In the genomic region with DNA sequence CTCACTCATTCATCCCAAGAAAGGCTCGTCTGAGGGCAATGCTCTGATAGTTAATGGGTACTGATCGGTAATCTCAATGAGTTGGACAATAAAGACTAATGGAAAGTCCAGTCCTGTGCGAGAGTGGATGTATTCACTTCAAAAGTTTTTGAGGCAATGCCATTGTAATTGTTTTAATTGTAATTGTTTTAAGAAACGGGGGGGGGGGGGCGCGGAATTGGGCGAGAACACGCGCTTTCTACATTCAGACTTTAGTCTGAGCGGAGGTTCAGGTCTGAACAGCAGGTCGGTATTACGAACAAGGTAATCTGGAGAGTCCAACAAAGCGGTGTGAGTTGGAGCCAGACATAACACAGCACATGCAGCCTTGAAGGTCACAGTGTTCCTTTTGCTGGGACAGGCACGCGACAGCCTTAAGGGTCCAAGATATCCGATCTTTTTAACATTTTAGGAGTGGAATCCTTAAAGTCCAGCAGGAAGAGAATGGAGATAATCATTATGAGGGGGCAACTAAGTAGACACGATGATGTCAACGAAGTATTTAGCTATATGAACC, we compare ENCODE assay signal across 8 mouse cellular contexts. TPM values are rescaled to one million over a fixed set of nuclear protein-coding genes. Genes with fewer than 3 reads are reported as not detected.
A peak's percentile ranks its signal among the peaks of the same experiment; 100 is the strongest.
DNase-seq lines count a peak whose midpoint lies in the region; ATAC-seq and TF ChIP-seq lines count a peak whose summit lies in the region.

No protein-coding gene starts in this region.

- H3K36me3 ChIP-seq in lung, embryonic 15.5 days, result peaks cover 17% of the 10 kb centered on the region
- peaks cover 18% of the 10 kb centered on the region for H3K36me3 ChIP-seq in embryonic facial prominence, embryonic 13.5 days
- peaks cover 1% of the 10 kb centered on the region; the same call in 1 of the 2 replicates for H3K36me3 ChIP-seq in intestine, embryonic 15.5 days
- peaks cover 17% of the 10 kb centered on the region for H3K36me3 ChIP-seq in liver, postnatal 0 days (replicated peaks; ENCODE audit: insufficient read depth, low read length)

- no peak for TF ChIP-seq EP300 in liver, postnatal 0 days (IDR thresholded peaks at IDR 0.05; ENCODE audit: low read depth)

- H3K4me1 ChIP-seq in lung, embryonic 15.5 days, result peaks cover 32% of the 10 kb centered on the region
- H3K4me1 ChIP-seq in embryonic facial prominence, embryonic 13.5 days, result peaks cover 18% of the 10 kb centered on the region
- H3K4me1 ChIP-seq in intestine, embryonic 15.5 days (replicated peaks), result 0 out of 2 replicates have a peak, but pooled peaks cover 5% of the 10 kb centered on the region
- H3K4me1 ChIP-seq in liver, postnatal 0 days (ENCODE audit: insufficient read depth), result peaks cover 11% of the 10 kb centered on the region

- H3K27ac ChIP-seq in lung, embryonic 15.5 days, result peak overlapping the region; percentile 90
- peak overlapping the region; percentile 97 for H3K27ac ChIP-seq in embryonic facial prominence, embryonic 13.5 days
- H3K27ac ChIP-seq in intestine, embryonic 15.5 days, result peak overlapping the region; percentile 96
- H3K27ac ChIP-seq in liver, postnatal 0 days (ENCODE audit: low read depth), result peak overlapping the region; percentile 96

- no peaks in the 10 kb centered on the region for H3K27me3 ChIP-seq in lung, embryonic 15.5 days
- no peaks in the 10 kb centered on the region for H3K27me3 ChIP-seq in embryonic facial prominence, embryonic 13.5 days
- H3K27me3 ChIP-seq in intestine, embryonic 15.5 days (replicated peaks), result no peaks in the 10 kb centered on the region
- H3K27me3 ChIP-seq in liver, postnatal 0 days (ENCODE audit: insufficient read depth, low read length), result no peaks in the 10 kb centered on the region

- no peak for ATAC-seq in lung, embryonic 15.5 days (ENCODE audit: borderline replicate concordance, extremely low read depth, low FRiP score, low TSS enrichment)
- ATAC-seq in embryonic facial prominence, embryonic 13.5 days (ENCODE audit: insufficient number of reproducible peaks, insufficient read depth, low FRiP score, low TSS enrichment, low read depth), result no peak
- ATAC-seq in intestine, embryonic 15.5 days, result no peak
- ATAC-seq in liver, postnatal 0 days, result no peak
- no peak for ATAC-seq in inflammation-experienced regulatory T-cells, adult 6 months

- peak overlapping the region; percentile 96 for H3K4me2 ChIP-seq in lung, embryonic 15.5 days
- peak overlapping the region; percentile 80 for H3K4me2 ChIP-seq in embryonic facial prominence, embryonic 13.5 days
- peak overlapping the region; percentile 91 for H3K4me2 ChIP-seq in intestine, embryonic 15.5 days (replicated peaks)
- peak overlapping the region; percentile 97 for H3K4me2 ChIP-seq in liver, postnatal 0 days (ENCODE audit: low read depth, low read length)

- no peaks in the 10 kb centered on the region for H3K9me3 ChIP-seq in lung, embryonic 15.5 days
- H3K9me3 ChIP-seq in embryonic facial prominence, embryonic 13.5 days, result no peaks in the 10 kb centered on the region
- H3K9me3 ChIP-seq in intestine, embryonic 15.5 days, result no peaks in the 10 kb centered on the region
- H3K9me3 ChIP-seq in liver, postnatal 0 days (ENCODE audit: low read length), result no peaks in the 10 kb centered on the region

- peak overlapping the region; percentile 88 for H3K4me3 ChIP-seq in lung, embryonic 15.5 days
- peak overlapping the region; percentile 90 for H3K4me3 ChIP-seq in embryonic facial prominence, embryonic 13.5 days
- peak overlapping the region; percentile 85 for H3K4me3 ChIP-seq in intestine, embryonic 15.5 days (replicated peaks)
- H3K4me3 ChIP-seq in liver, postnatal 0 days (ENCODE audit: low read depth, low read length), result peak overlapping the region; percentile 90

- peak overlapping the region; percentile 89 for H3K9ac ChIP-seq in lung, embryonic 15.5 days
- H3K9ac ChIP-seq in embryonic facial prominence, embryonic 13.5 days, result peak overlapping the region; percentile 99
- peak overlapping the region; percentile 84 for H3K9ac ChIP-seq in intestine, embryonic 15.5 days
- peak overlapping the region; percentile 95 for H3K9ac ChIP-seq in liver, postnatal 0 days (replicated peaks)

- no peak for DNase-seq in lung, postnatal 14 days
- DNase-seq in liver, postnatal 0 days, result peak; percentile 18
- no peak for DNase-seq in right cerebral cortex, adult 18-20 months
- no peak for DNase-seq in spleen, postnatal 36 days (ENCODE audit: low spot score in 2 of 2)

- no peak for TF ChIP-seq CTCF in liver, postnatal 0 days (IDR thresholded peaks at IDR 0.05; ENCODE audit: low read depth)

- 3% methylated on average over 18 of the region's 18 CpGs for WGBS in lung, embryonic 15.5 days
- 4% methylated on average over 18 of the region's 18 CpGs for WGBS in embryonic facial prominence, embryonic 13.5 days
- 4% methylated on average over 18 of the region's 18 CpGs for WGBS in intestine, embryonic 15.5 days
- 5% methylated on average over 18 of the region's 18 CpGs for WGBS in liver, postnatal 0 days (ENCODE audit: insufficient replicate concordance)

RNA-seq across cellular contexts. Expression of gene Zfp131, which starts 1.0 kb away (rescaled TPM):
- 38.1 and 39.5 TPM in 2 replicates for polyA plus RNA-seq in lung, embryonic 15.5 days (2015; fragmentation: Nextera tagmentation; extraction: Ambion mirVana)
- polyA plus RNA-seq in embryonic facial prominence, embryonic 13.5 days (2015; fragmentation: Nextera tagmentation; extraction: Ambion mirVana), result 45.0 and 48.6 TPM in 2 replicates
- 25.3 and 30.0 TPM in 2 replicates for polyA plus RNA-seq in intestine, embryonic 15.5 days (2015; fragmentation: Nextera tagmentation; extraction: Ambion mirVana)
- 8.8 and 11.0 TPM in 2 replicates for polyA plus RNA-seq in liver, postnatal 0 days (2015; fragmentation: Nextera tagmentation; extraction: Ambion mirVana)
- 10 to 100 TPM; 20.9 to 24.2 (median 21.7) TPM for polyA plus RNA-seq in inflammation-experienced regulatory T-cells, adult 6 months (2017; shearing (Covaris generic))

RNA-seq across cellular contexts. Expression of gene Nim1k, which starts 36.0 kb away (rescaled TPM):
- polyA plus RNA-seq in lung, embryonic 15.5 days (2015; fragmentation: Nextera tagmentation; extraction: Ambion mirVana), result 0.97 and 1.0 TPM in 2 replicates
- polyA plus RNA-seq in embryonic facial prominence, embryonic 13.5 days (2015; fragmentation: Nextera tagmentation; extraction: Ambion mirVana), result 0.77 and 1.4 TPM in 2 replicates
- polyA plus RNA-seq in intestine, embryonic 15.5 days (2015; fragmentation: Nextera tagmentation; extraction: Ambion mirVana), result 0.54 and 0.63 TPM in 2 replicates
- polyA plus RNA-seq in liver, postnatal 0 days (2015; fragmentation: Nextera tagmentation; extraction: Ambion mirVana), result 0.22 and 0.32 TPM in 2 replicates
- polyA plus RNA-seq in inflammation-experienced regulatory T-cells, adult 6 months (2017; shearing (Covaris generic)), result under 1 TPM; 0.52 to 0.77 (median 0.68) TPM

RNA-seq across cellular contexts. Expression of gene AF067063, which starts 38.4 kb away (rescaled TPM):
- polyA plus RNA-seq in lung, embryonic 15.5 days (2015; fragmentation: Nextera tagmentation; extraction: Ambion mirVana), result not detected in 2 replicates
- polyA plus RNA-seq in embryonic facial prominence, embryonic 13.5 days (2015; fragmentation: Nextera tagmentation; extraction: Ambion mirVana), result not detected in 2 replicates
- polyA plus RNA-seq in intestine, embryonic 15.5 days (2015; fragmentation: Nextera tagmentation; extraction: Ambion mirVana), result not detected in 2 replicates
- not detected in 2 replicates for polyA plus RNA-seq in liver, postnatal 0 days (2015; fragmentation: Nextera tagmentation; extraction: Ambion mirVana)
- polyA plus RNA-seq in inflammation-experienced regulatory T-cells, adult 6 months (2017; shearing (Covaris generic)), result not detected

RNA-seq across cellular contexts. Expression of gene D13Ertd608e, which starts 44.1 kb away (rescaled TPM):
- polyA plus RNA-seq in lung, embryonic 15.5 days (2015; fragmentation: Nextera tagmentation; extraction: Ambion mirVana), result not detected in 2 replicates
- not detected in 2 replicates for polyA plus RNA-seq in embryonic facial prominence, embryonic 13.5 days (2015; fragmentation: Nextera tagmentation; extraction: Ambion mirVana)
- polyA plus RNA-seq in intestine, embryonic 15.5 days (2015; fragmentation: Nextera tagmentation; extraction: Ambion mirVana), result not detected in 2 replicates
- polyA plus RNA-seq in liver, postnatal 0 days (2015; fragmentation: Nextera tagmentation; extraction: Ambion mirVana), result 0.19 TPM in 1 of 2 replicates, not detected in the other
- polyA plus RNA-seq in inflammation-experienced regulatory T-cells, adult 6 months (2017; shearing (Covaris generic)), result not detected
